Mouse (Mus musculus) CH12.LX (cell line): ENCODE measurements at regions not wholly inside any gene's neighbourhood (a gene's known extent, or its start where the extent isn't known, plus 50 kb on each side); places are given as distances from the start of the nearest gene placed in this dataset.

Experiments
- BHLHE40 ChIP-seq: IDR thresholded peaks from 2 replicates; pipeline ENCODE4 v1.6.1; 2011; ENCODE audit warnings: mild to moderate bottlenecking, low read depth, low read length, improper control_type of control experiment
- CHD2 ChIP-seq: IDR thresholded peaks from 2 replicates; pipeline ENCODE4 v1.6.1; 2011; ENCODE audit warnings: low read length, improper control_type of control experiment
- CTCF ChIP-seq, 2 experiments: IDR thresholded peaks in 1 of 2; conservative IDR thresholded peaks in 1 of 2; 2 replicates each; pipeline ENCODE4 v1.5.1; 2011 to 2012; ENCODE audit warnings: low read depth in 2 of 2, low read length in 2 of 2, improper control_type of control experiment in 1 of 2, inconsistent platforms in 1 of 2, mild to moderate bottlenecking in 1 of 2, moderate library complexity in 1 of 2
- E2F4 ChIP-seq: IDR thresholded peaks from 2 replicates; pipeline ENCODE4 v1.6.1; 2011; ENCODE audit warnings: low read depth, low read length, improper control_type of control experiment; ENCODE audit not compliant: insufficient replicate concordance
- EP300 ChIP-seq: IDR thresholded peaks from 2 replicates; pipeline ENCODE4 v1.6.1; 2011; ENCODE audit warnings: low read length, improper control_type of control experiment
- MAFK ChIP-seq: IDR thresholded peaks from 2 replicates; pipeline ENCODE4 v1.6.1; 2011; ENCODE audit warnings: low read length, improper control_type of control experiment; ENCODE audit not compliant: insufficient replicate concordance
- MAZ ChIP-seq: IDR thresholded peaks from 2 replicates; pipeline ENCODE4 v1.6.1; 2012; ENCODE audit warnings: low read depth, mild to moderate bottlenecking, inconsistent platforms, low read length, improper control_type of control experiment, moderate library complexity
- MEF2A ChIP-seq: IDR thresholded peaks from 2 replicates; pipeline ENCODE4 v1.6.1; 2014; ENCODE audit warnings: low read depth, mild to moderate bottlenecking, inconsistent platforms, low read length, improper control_type of control experiment, borderline replicate concordance
- POLR2A ChIP-seq: IDR thresholded peaks from 2 replicates; pipeline ENCODE4 v1.6.1; 2011; ENCODE audit warnings: low read depth, mild to moderate bottlenecking, improper control_type of control experiment, low read length
- POLR2AphosphoS2 ChIP-seq: IDR thresholded peaks from 2 replicates; pipeline ENCODE4 v1.6.1; 2011; ENCODE audit warnings: low read depth, low read length, improper control_type of control experiment
- SIN3A ChIP-seq: IDR thresholded peaks from 2 replicates; pipeline ENCODE4 v1.6.1; 2012; ENCODE audit warnings: low read length, improper control_type of control experiment, inconsistent platforms
- UBTF ChIP-seq: IDR thresholded peaks from 2 replicates; pipeline ENCODE4 v1.6.1; 2012; ENCODE audit warnings: low read depth, mild to moderate bottlenecking, inconsistent platforms, low read length, improper control_type of control experiment, moderate library complexity
- USF1 ChIP-seq: IDR thresholded peaks from 2 replicates; pipeline ENCODE4 v1.6.1; 2014; ENCODE audit warnings: low read depth, mild to moderate bottlenecking, inconsistent platforms, low read length, improper control_type of control experiment
- ZNF384 ChIP-seq: IDR thresholded peaks from 2 replicates; pipeline ENCODE4 v1.6.1; 2012; ENCODE audit warnings: low read depth, low read length, improper control_type of control experiment, inconsistent platforms

DNA sequence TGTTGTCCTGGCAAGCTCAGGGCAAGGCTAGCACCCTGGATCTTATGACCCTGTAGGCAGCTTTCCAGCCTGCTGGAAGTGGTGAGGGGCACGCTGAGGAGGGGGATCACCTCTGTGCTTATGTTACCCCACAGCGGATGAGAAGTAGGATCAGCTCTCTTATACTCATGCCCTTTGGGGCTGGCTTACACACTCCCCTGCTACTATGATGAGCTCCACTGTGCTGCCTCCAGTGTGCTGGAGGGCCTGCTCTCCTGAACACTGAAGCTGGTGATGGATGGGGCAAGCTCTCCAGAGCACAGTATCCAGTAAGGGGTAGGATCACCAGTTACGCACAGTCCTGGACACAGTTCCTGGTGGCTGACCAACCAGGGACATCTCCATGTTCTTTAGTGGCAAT is 118.3 kb upstream of the Syt1 start:
- no peak for TF ChIP-seq CTCF (conservative IDR thresholded peaks at IDR 0.05 in 1 of 2, IDR thresholded peaks at IDR 0.05 in 1 of 2; ENCODE audit: low read depth in 2 of 2, low read length in 2 of 2)
- TF ChIP-seq EP300: no peak
- TF ChIP-seq BHLHE40: no peak
- no peak for TF ChIP-seq MAZ
- TF ChIP-seq POLR2AphosphoS2: no peak
- no peak for TF ChIP-seq USF1
- no peak for TF ChIP-seq CHD2
- TF ChIP-seq E2F4: no peak
- no peak for TF ChIP-seq POLR2A
- no peak for TF ChIP-seq SIN3A
- TF ChIP-seq MEF2A: no peak
- no peak for TF ChIP-seq ZNF384
- no peak for TF ChIP-seq UBTF
- TF ChIP-seq MAFK: no peak
